Comparison of ENCODE assay signal across 8 mouse cellular contexts in the genomic region with DNA sequence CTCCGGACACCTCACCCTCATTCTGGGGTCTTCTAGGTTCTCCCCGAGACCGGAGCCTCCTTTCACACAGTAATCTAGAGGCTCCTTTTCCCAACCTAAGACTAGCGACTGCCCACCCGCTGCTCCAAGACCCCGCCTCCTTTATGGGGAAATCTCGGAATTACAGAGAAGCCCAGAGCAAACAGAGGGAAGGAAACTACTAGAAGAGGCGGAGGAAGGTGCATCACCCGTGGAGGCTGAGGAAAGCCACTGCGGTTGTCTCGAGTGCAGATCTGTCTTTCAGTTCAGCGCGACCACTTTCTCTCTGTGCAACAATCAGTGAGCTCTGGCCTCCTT. TPM values are rescaled to one million over a fixed set of nuclear protein-coding genes. Genes with fewer than 3 reads are reported as not detected.
A peak's percentile ranks its signal among the peaks of the same experiment; 100 is the strongest.
DNase-seq lines count a peak whose midpoint lies in the region; ATAC-seq and TF ChIP-seq lines count a peak whose summit lies in the region.

No protein-coding gene starts in this region.

- TF ChIP-seq CTCF in layer of hippocampus, adult 2 months (conservative IDR thresholded peaks at IDR 0.05) = no peak

- H3K27ac ChIP-seq in layer of hippocampus, adult 2 months = peak overlapping the region; percentile 33; the same call in 1 of the 2 replicates
- 0 out of 2 replicates have a peak overlapping the region, but pooled peaks have one; percentile 14 for H3K27ac ChIP-seq in embryonic facial prominence, embryonic 12.5 days
- peak overlapping the region; percentile 86 for H3K27ac ChIP-seq in hindbrain, embryonic 15.5 days (replicated peaks)
- peak overlapping the region; percentile 72; the same call in 1 of the 2 replicates for H3K27ac ChIP-seq in midbrain, embryonic 10.5 days (replicated peaks)

- H3K9me3 ChIP-seq in embryonic facial prominence, embryonic 12.5 days = no peaks in the 10 kb centered on the region
- H3K9me3 ChIP-seq in hindbrain, embryonic 15.5 days = no peaks in the 10 kb centered on the region
- no peaks in the 10 kb centered on the region for H3K9me3 ChIP-seq in midbrain, embryonic 10.5 days (replicated peaks)

- DNase-seq in layer of hippocampus, adult 2 months (ENCODE audit: low spot score in 2 of 2) = no peak
- DNase-seq in layer of hippocampus, adult 8-10 months (ENCODE audit: low spot score in 2 of 2) = no peak
- peak; percentile 21 for DNase-seq in midbrain, embryonic 10.5 days (ENCODE audit: low spot score)
- DNase-seq in retina, embryonic 14.5 days (ENCODE audit: low spot score) = no peak
- no peak for DNase-seq in right cerebral cortex, adult 2 months (ENCODE audit: low spot score in 2 of 2)
- DNase-seq in thymus, postnatal 10 days (ENCODE audit: low spot score in 2 of 2) = no peak

- H3K27me3 ChIP-seq in embryonic facial prominence, embryonic 12.5 days = no peaks in the 10 kb centered on the region
- H3K27me3 ChIP-seq in hindbrain, embryonic 15.5 days = no peaks in the 10 kb centered on the region
- peaks cover 26% of the 10 kb centered on the region for H3K27me3 ChIP-seq in midbrain, embryonic 10.5 days (ENCODE audit: low read depth, poor library complexity, severe bottlenecking)

- peak; percentile 57; the same call in 1 of the 2 replicates for ATAC-seq in embryonic facial prominence, embryonic 12.5 days (ENCODE audit: insufficient number of reproducible peaks, insufficient read depth, low FRiP score, low TSS enrichment)
- no peak; the same call in 1 of the 2 replicates for ATAC-seq in hindbrain, embryonic 15.5 days (ENCODE audit: low FRiP score, low read depth)

- H3K4me2 ChIP-seq in embryonic facial prominence, embryonic 12.5 days (replicated peaks) = peak overlapping the region; percentile 87
- H3K4me2 ChIP-seq in hindbrain, embryonic 15.5 days = peak overlapping the region; percentile 73

- H3K9ac ChIP-seq in embryonic facial prominence, embryonic 12.5 days = peak overlapping the region; percentile 63
- H3K9ac ChIP-seq in hindbrain, embryonic 15.5 days = peak overlapping the region; percentile 66

- no peaks in the 10 kb centered on the region for H3K36me3 ChIP-seq in embryonic facial prominence, embryonic 12.5 days
- no peaks in the 10 kb centered on the region for H3K36me3 ChIP-seq in hindbrain, embryonic 15.5 days
- H3K36me3 ChIP-seq in midbrain, embryonic 10.5 days = no peaks in the 10 kb centered on the region

- H3K4me1 ChIP-seq in embryonic facial prominence, embryonic 12.5 days = peaks cover 4% of the 10 kb centered on the region; the same call in 1 of the 2 replicates
- H3K4me1 ChIP-seq in hindbrain, embryonic 15.5 days (replicated peaks) = peaks cover 19% of the 10 kb centered on the region
- H3K4me1 ChIP-seq in midbrain, embryonic 10.5 days = peaks cover 17% of the 10 kb centered on the region

- peak overlapping the region; percentile 55 for H3K4me3 ChIP-seq in layer of hippocampus, adult 2 months
- peak overlapping the region; percentile 58 for H3K4me3 ChIP-seq in embryonic facial prominence, embryonic 12.5 days
- peak overlapping the region; percentile 75 for H3K4me3 ChIP-seq in hindbrain, embryonic 15.5 days
- peak overlapping the region; percentile 82 for H3K4me3 ChIP-seq in midbrain, embryonic 10.5 days

- 9% methylated on average over 13 of the region's 13 CpGs for WGBS in embryonic facial prominence, embryonic 12.5 days
- WGBS in hindbrain, embryonic 15.5 days = 5% methylated on average over 13 of the region's 13 CpGs
- WGBS in midbrain, embryonic 10.5 days = 10% methylated on average over 13 of the region's 13 CpGs

RNA-seq across cellular contexts. Expression of gene Peli3, which starts 0.3 kb away (rescaled TPM):
- 10 to 100 TPM; 21.4 to 21.9 TPM for total RNA-seq in layer of hippocampus, adult 2 months (2021)
- total RNA-seq in layer of hippocampus, adult 8-10 months (2022) = 10 to 100 TPM; 25.5 to 31.6 (median 28.9) TPM
- 3.2 and 3.7 TPM in 2 replicates for polyA plus RNA-seq in embryonic facial prominence, embryonic 12.5 days (2016; fragmentation: Nextera tagmentation; extraction: Ambion mirVana)
- polyA plus RNA-seq in hindbrain, embryonic 15.5 days (2015; fragmentation: Nextera tagmentation; extraction: Ambion mirVana) = 13.3 and 13.7 TPM in 2 replicates
- 1.5 and 1.9 TPM in 2 replicates for polyA plus RNA-seq in midbrain, embryonic 10.5 days (2016; fragmentation: Nextera tagmentation; extraction: Ambion mirVana)

RNA-seq across cellular contexts. Expression of gene Dpp3, which starts 15.1 kb away (rescaled TPM):
- total RNA-seq in layer of hippocampus, adult 2 months (2021) = 10 to 100 TPM; 36.6 to 44.2 TPM
- 10 to 100 TPM; 38.9 to 41.3 (median 39.7) TPM for total RNA-seq in layer of hippocampus, adult 8-10 months (2022)
- polyA plus RNA-seq in embryonic facial prominence, embryonic 12.5 days (2016; fragmentation: Nextera tagmentation; extraction: Ambion mirVana) = 144 and 147 TPM in 2 replicates
- polyA plus RNA-seq in hindbrain, embryonic 15.5 days (2015; fragmentation: Nextera tagmentation; extraction: Ambion mirVana) = 106 and 108 TPM in 2 replicates
- polyA plus RNA-seq in midbrain, embryonic 10.5 days (2016; fragmentation: Nextera tagmentation; extraction: Ambion mirVana) = 197 and 214 TPM in 2 replicates

RNA-seq across cellular contexts. Expression of gene Mrpl11, which starts 18.7 kb away (rescaled TPM):
- total RNA-seq in layer of hippocampus, adult 2 months (2021) = 10 to 100 TPM; 58.8 to 62.8 TPM
- total RNA-seq in layer of hippocampus, adult 8-10 months (2022) = 10 to 100 TPM; 51.9 to 62.5 (median 56.4) TPM
- 141 and 142 TPM in 2 replicates for polyA plus RNA-seq in embryonic facial prominence, embryonic 12.5 days (2016; fragmentation: Nextera tagmentation; extraction: Ambion mirVana)
- 95.7 and 101 TPM in 2 replicates for polyA plus RNA-seq in hindbrain, embryonic 15.5 days (2015; fragmentation: Nextera tagmentation; extraction: Ambion mirVana)
- 156 and 163 TPM in 2 replicates for polyA plus RNA-seq in midbrain, embryonic 10.5 days (2016; fragmentation: Nextera tagmentation; extraction: Ambion mirVana)

RNA-seq across cellular contexts. Expression of gene Bbs1, which starts 36.8 kb away (rescaled TPM):
- 10 to 100 TPM; 35.9 to 46.3 TPM for total RNA-seq in layer of hippocampus, adult 2 months (2021)
- total RNA-seq in layer of hippocampus, adult 8-10 months (2022) = 10 to 100 TPM; 32.7 to 45.2 (median 39.3) TPM
- 5.6 and 5.7 TPM in 2 replicates for polyA plus RNA-seq in embryonic facial prominence, embryonic 12.5 days (2016; fragmentation: Nextera tagmentation; extraction: Ambion mirVana)
- polyA plus RNA-seq in hindbrain, embryonic 15.5 days (2015; fragmentation: Nextera tagmentation; extraction: Ambion mirVana) = 8.5 and 10.3 TPM in 2 replicates
- polyA plus RNA-seq in midbrain, embryonic 10.5 days (2016; fragmentation: Nextera tagmentation; extraction: Ambion mirVana) = 7.0 and 10.3 TPM in 2 replicates

RNA-seq across cellular contexts. Expression of gene Npas4, which starts 46.9 kb away (rescaled TPM):
- total RNA-seq in layer of hippocampus, adult 2 months (2021) = 10 to 100 TPM in 1 of 2 experiments, 1 to 10 TPM in 1; 6.4 to 11.2 TPM
- 10 to 100 TPM in 2 of 4 experiments, 1 to 10 TPM in 2; 4.0 to 10.8 (median 8.3) TPM for total RNA-seq in layer of hippocampus, adult 8-10 months (2022)
- polyA plus RNA-seq in embryonic facial prominence, embryonic 12.5 days (2016; fragmentation: Nextera tagmentation; extraction: Ambion mirVana) = 0.08 TPM in 1 of 2 replicates, not detected in the other
- 0.31 and 0.51 TPM in 2 replicates for polyA plus RNA-seq in hindbrain, embryonic 15.5 days (2015; fragmentation: Nextera tagmentation; extraction: Ambion mirVana)
- polyA plus RNA-seq in midbrain, embryonic 10.5 days (2016; fragmentation: Nextera tagmentation; extraction: Ambion mirVana) = not detected in 2 replicates

Comparison
In these comparisons a context has a peak if more than half of its experiments do, and no peak if none do; other contexts are left out.
1. H3K27ac ChIP-seq: peak in every context shown above with its lines; median percentile 86 in hindbrain, embryonic 15.5 days; 72 in midbrain, embryonic 10.5 days; 33 in layer of hippocampus, adult 2 months; 14 in embryonic facial prominence, embryonic 12.5 days.